Mouse (Mus musculus) kidney, embryonic 16.5 days (tissue): ENCODE data around the gene Ttc22. TPM values are rescaled to one million over a fixed set of nuclear protein-coding genes. Genes with fewer than 3 reads are reported as not detected.

Experiments used
- ATAC-seq: fragments of 200-750 bp; cut with Nextera tagmentation; 2 replicates; pipeline ENCODE4 v1.8.0; 2017; ENCODE audit warnings: moderate TSS enrichment; ENCODE audit not compliant: low FRiP score, low TSS enrichment
- H3K27ac ChIP-seq: fragments of 300-500 bp; sonication (generic); 2 replicates; pipeline ENCODE4 v1.5.1; 2014; ENCODE audit warnings: low read length
- H3K27me3 ChIP-seq: fragments of 300-500 bp; sonication (generic); 2 replicates; pipeline ENCODE4 v1.6.1; 2014; ENCODE audit warnings: low read length, control low read depth, mixed read lengths; ENCODE audit not compliant: insufficient read depth
- H3K36me3 ChIP-seq: fragments of 300-500 bp; sonication (generic); 2 replicates; pipeline ENCODE4 v1.6.1; 2014; ENCODE audit warnings: low read length, control low read depth, mixed read lengths; ENCODE audit not compliant: insufficient read depth
- H3K4me1 ChIP-seq: fragments of 300-500 bp; sonication (generic); 2 replicates; pipeline ENCODE4 v1.6.1; 2014; ENCODE audit warnings: low read length, control low read depth, mixed read lengths; ENCODE audit not compliant: insufficient read depth
- H3K4me2 ChIP-seq: fragments of 300-500 bp; sonication (generic); replicated peaks from 2 replicates; pipeline ENCODE4 v1.6.1; 2014; ENCODE audit warnings: low read depth, low read length
- H3K4me3 ChIP-seq: fragments of 300-500 bp; sonication (generic); 2 replicates; pipeline ENCODE4 v1.5.1; 2014; ENCODE audit warnings: mild to moderate bottlenecking, low read length
- H3K9ac ChIP-seq: fragments of 300-500 bp; sonication (generic); replicated peaks from 2 replicates; pipeline ENCODE4 v1.6.1; 2014; ENCODE audit warnings: low read length
- H3K9me3 ChIP-seq: fragments of 300-500 bp; sonication (generic); 2 replicates; pipeline ENCODE4 v1.6.1; 2016; ENCODE audit warnings: low read length, control low read depth
- WGBS: fragments of 180-500 bp; shearing (Covaris S2); extraction: QIAGEN DNeasy Blood & Tissue Kit; methylation state at CpG from one replicate; pipeline ENCODE4 v1.1.7; 2014; 5-methylcytosine and 5-hydroxymethylcytosine counted together
- polyA plus RNA-seq: library from polyadenylated mRNA; unstranded; fragments of >200 nt; fragmentation: Nextera tagmentation; extraction: Ambion mirVana; gene quantifications from 2 replicates; pipeline ENCODE4 v1.2.1, GENCODE M21; 2015

Ttc22 gene
- 6.7 and 7.1 TPM in 2 replicates for polyA plus RNA-seq

DNA sequence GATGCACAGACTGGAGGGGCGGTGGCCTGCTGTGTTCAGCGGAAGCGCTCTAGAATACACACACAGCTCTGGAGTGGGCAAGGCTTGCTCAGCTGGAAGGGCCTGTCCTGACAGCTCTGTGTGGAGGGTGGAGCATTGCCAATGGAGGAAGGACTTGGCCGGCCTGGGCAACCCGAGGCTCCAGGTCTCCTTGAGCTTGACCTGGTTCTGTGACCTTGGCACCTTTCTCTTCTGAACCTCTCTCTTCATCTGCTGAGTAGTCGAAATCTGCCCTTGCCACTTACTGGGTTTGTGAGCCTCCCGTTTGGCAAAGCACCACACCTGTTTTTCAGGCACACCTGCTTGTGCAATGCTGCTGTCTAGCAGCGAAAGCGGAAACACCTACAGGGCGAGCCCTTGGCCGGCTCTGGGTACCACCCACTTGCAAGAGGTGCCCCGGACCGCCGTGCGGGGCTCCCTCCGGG, at the start of gene Ttc22:
Ttc22 (plus strand) TSS at position 403 of the 464 bp plus-strand sequence.
- H3K9me3 ChIP-seq, result no peaks in the 10 kb centered on the region
- no peak within 1 kb of the TSS for H3K27ac ChIP-seq
- peaks cover 11% of the 10 kb centered on the region for H3K4me1 ChIP-seq
- no peak within 1 kb of the TSS for H3K9ac ChIP-seq
- no peak for ATAC-seq
- H3K4me3 ChIP-seq, result peak within 1 kb of the TSS; percentile 30
- no peaks in the 10 kb centered on the region for H3K36me3 ChIP-seq
- H3K4me2 ChIP-seq, result peak within 1 kb of the TSS; percentile 44
- H3K27me3 ChIP-seq, result peaks cover 32% of the 10 kb centered on the region
- 28% methylated on average over 16 of the region's 16 CpGs for WGBS

DNA sequence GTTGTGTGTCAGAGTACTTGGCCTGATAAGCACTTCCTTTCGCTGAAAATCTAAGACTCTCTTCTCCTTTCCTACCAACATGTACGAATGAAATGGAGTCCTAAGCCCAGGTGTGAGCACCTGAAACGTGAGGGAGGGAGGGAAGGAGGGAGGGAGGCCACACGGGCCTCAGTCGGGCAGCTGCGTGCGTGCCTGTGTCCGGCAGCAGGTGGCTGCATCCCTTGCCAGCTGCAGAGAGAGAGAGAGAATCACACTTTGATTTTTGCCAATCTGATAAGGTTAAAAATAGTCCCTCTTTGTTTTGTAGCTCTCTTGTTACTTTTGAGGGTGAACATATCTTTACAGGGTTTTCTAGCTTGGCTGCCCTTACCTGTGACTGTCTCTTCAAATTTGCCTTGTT, 47.2 kb upstream of the Ttc22 start:
- H3K36me3 ChIP-seq, result peaks cover 73% of the 10 kb centered on the region
- no peaks in the 10 kb centered on the region for H3K27me3 ChIP-seq
- no peak overlapping the region for H3K4me2 ChIP-seq
- H3K9me3 ChIP-seq, result no peaks in the 10 kb centered on the region
- 87% methylated on average over 8 of the region's 8 CpGs for WGBS
- ATAC-seq, result no peak
- H3K4me1 ChIP-seq, result no peaks in the 10 kb centered on the region
- H3K9ac ChIP-seq, result no peak overlapping the region
- no peak overlapping the region for H3K27ac ChIP-seq
- H3K4me3 ChIP-seq, result no peak overlapping the region

DNA sequence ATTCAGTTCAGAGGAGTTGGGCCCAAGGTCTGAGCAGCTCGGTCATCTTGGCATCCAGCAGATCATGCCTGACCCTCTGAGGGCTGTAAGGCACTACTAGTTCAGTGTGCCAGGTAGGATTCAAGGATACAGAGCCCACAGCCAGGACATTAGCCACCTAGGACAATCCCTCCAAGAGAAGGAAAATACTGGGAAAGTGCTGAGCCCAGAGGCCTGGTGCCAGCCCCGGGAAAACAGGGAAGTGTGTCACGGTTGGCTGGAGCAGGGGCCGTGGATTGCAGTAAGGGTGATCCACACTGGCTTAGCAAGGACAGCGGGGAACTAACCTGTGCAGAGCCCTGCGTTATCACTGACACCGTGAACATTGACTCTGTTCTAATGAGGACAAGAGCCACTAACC, 44.7 kb upstream of the Ttc22 start:
- no peak overlapping the region for H3K27ac ChIP-seq
- WGBS, result 54% methylated on average over 7 of the region's 7 CpGs
- no peak overlapping the region for H3K9ac ChIP-seq

DNA sequence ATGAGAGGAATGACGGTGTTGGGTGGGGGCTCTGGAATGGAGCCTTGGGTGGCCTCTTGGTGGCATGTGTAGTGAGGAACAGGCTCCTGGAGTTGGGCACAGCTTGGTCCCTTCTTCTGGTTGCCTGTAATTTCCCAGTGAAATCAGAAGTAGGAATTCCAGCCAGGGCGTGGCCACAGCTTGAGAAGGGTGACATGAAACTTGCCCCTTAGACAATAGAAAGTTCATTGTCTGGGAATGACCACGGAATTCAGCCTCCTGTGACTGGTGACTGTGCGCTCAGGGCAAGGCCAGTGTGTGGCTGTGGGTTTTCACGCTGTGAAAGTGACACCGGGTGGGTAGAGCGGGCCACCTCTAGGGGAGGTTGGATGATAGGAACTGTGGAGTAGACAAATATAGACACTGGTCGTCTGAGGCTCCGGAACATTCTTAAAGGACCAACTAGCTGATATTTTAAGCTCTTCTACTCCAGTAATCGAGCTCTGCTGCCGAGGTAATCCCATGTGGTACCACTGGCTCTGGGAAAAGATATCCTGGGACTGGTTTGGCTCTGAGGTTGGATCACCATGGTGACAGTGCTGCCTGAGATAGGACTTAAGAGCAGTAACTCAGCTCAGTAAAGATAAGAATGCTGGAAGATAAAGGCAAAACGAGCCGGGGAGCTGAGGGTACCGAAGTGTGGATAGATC, 40.9 kb upstream of the Ttc22 start:
- Histone ChIP-seq H3K27me3 (no peaks in the 10 kb centered on the region), H3K27ac (no peak overlapping the region), H3K4me1 (no peaks in the 10 kb centered on the region), H3K9me3 (no peaks in the 10 kb centered on the region), H3K4me3 (no peak overlapping the region), H3K4me2 (no peak overlapping the region), H3K36me3 (peaks cover 64% of the 10 kb centered on the region), H3K9ac (no peak overlapping the region)
- no peak for ATAC-seq
- WGBS, result 86% methylated on average over 14 of the region's 14 CpGs

More for the DNA sequence above, 44.7 kb upstream of the Ttc22 start:
- Histone ChIP-seq H3K4me1 (no peaks in the 10 kb centered on the region), H3K27me3 (no peaks in the 10 kb centered on the region), H3K36me3 (peaks cover 72% of the 10 kb centered on the region), H3K4me2 (no peak overlapping the region), H3K4me3 (no peak overlapping the region), H3K9me3 (no peaks in the 10 kb centered on the region)
- ATAC-seq, result 0 out of 2 replicates have a peak, but pooled peaks have one; percentile 28

DNA sequence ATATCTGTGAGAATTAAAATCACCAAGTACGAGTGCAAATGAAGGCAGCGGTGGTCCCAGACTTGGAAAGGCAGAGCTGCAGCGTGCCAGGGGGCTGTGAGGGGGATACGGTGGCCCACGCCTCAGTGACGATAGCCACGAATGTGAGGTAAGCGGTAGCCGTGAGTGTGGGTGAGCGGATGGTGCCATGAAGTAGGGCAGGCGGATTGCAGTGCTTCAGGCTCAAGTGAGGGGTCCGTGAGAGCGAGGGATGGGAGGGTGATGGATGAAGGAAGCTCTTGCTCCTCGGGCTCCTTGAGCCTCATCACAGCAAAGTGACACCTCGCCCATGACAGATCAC, 40.4 kb upstream of the Ttc22 start:
- no peaks in the 10 kb centered on the region for H3K9me3 ChIP-seq
- WGBS, result 85% methylated on average over 15 of the region's 15 CpGs
- H3K4me3 ChIP-seq, result no peak overlapping the region
- no peaks in the 10 kb centered on the region for H3K4me1 ChIP-seq
- H3K36me3 ChIP-seq, result peaks cover 62% of the 10 kb centered on the region
- H3K27ac ChIP-seq, result no peak overlapping the region
- H3K27me3 ChIP-seq, result no peaks in the 10 kb centered on the region
- ATAC-seq, result no peak
- H3K9ac ChIP-seq, result no peak overlapping the region
- H3K4me2 ChIP-seq, result no peak overlapping the region

DNA sequence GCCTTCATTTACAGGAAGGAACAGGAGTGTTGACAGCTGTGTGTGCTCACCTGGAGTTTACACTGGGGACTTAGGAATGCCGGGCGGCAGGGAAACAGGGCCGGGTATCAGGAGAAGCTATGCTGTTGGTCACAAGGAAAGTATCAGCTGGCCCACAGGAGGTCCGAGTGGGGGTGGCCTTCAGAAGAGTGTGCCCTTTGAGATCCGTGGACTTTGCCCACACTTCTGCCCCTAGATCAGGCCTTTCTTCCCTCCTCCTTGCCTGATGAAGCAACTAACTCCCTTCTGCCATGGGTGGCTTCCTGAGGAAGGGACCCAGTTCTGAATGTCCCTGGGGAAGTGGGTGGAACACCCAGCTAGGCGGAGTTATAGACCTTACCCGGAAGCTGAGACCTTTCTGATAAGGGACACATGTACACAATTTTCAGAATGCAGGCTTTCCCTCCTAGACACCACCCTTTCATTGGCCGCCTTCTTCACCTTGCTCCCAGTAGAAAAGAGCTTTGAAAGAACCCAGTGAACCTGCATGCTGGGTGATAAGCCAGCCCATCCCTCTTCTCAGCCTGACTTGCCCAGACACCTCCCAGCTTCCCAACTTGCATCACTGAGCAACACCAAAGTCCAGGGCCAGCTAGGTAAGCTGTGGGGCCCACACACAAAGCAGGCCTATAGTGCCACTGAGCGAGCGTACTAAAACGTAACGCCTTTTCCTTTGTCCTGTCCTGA, 39.6 kb upstream of the Ttc22 start:
- no peaks in the 10 kb centered on the region for H3K4me1 ChIP-seq
- no peak overlapping the region for H3K4me2 ChIP-seq
- WGBS, result 81% methylated on average over 12 of the region's 12 CpGs
- ATAC-seq, result peak; percentile 61
- H3K9me3 ChIP-seq, result no peaks in the 10 kb centered on the region
- H3K4me3 ChIP-seq, result no peak overlapping the region
- no peaks in the 10 kb centered on the region for H3K27me3 ChIP-seq
- 0 out of 2 replicates have a peak overlapping the region, but pooled peaks have one; percentile 8 for H3K27ac ChIP-seq
- H3K36me3 ChIP-seq, result peaks cover 67% of the 10 kb centered on the region
- H3K9ac ChIP-seq, result no peak overlapping the region

DNA sequence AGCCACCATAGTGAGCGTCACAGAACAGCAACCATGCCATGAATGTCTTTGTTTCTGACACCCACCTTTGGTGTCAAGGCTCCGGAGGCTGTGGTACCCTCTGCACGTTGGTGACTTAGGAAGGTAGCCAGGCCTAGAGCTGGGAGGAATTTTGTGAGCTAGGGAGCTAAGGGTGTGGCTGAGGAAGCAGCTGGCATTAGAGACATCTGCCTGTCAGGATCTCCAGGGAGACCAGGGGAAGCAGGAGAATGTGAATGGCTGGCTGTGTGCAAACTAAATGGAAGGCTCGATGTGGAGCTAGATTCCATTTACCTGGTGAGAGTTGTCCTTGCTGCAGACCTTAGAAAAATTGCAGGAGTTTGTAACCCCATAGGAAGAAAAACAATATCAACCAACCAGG, 37.6 kb upstream of the Ttc22 start:
- 91% methylated on average over 4 of the region's 4 CpGs for WGBS
- ATAC-seq, result no peak
- H3K36me3 ChIP-seq, result peaks cover 66% of the 10 kb centered on the region

DNA sequence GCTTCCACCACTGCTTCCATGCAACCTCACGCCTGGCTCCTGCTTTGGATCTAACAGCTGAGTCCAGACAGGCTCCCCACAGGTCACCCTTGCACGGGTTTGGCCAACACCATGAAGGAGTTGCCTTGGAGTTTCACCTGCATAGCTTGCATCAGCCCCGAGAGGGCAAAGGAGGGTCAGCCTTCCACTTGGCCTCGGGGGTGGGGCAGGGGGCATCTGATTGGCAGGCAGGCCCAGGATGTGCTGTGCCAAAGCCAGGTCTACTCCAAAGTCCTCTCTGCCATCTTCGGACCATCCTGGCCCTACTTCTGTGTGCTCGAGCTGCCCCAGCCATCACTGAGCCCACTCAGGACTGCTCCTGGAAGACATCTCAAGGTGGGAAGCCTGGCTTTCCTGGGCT, 35.2 kb upstream of the Ttc22 start:
- ATAC-seq, result no peak
- Histone ChIP-seq H3K4me3 (no peak overlapping the region), H3K36me3 (peaks cover 48% of the 10 kb centered on the region), H3K4me2 (no peak overlapping the region), H3K27me3 (no peaks in the 10 kb centered on the region), H3K9me3 (no peaks in the 10 kb centered on the region), H3K4me1 (no peaks in the 10 kb centered on the region), H3K9ac (no peak overlapping the region), H3K27ac (no peak overlapping the region)
- WGBS, result 84% methylated on average over 6 of the region's 6 CpGs

More for the DNA sequence above, 37.6 kb upstream of the Ttc22 start:
- Histone ChIP-seq H3K9ac (no peak overlapping the region), H3K4me3 (no peak overlapping the region), H3K27me3 (no peaks in the 10 kb centered on the region), H3K9me3 (no peaks in the 10 kb centered on the region), H3K4me2 (no peak overlapping the region), H3K4me1 (no peaks in the 10 kb centered on the region), H3K27ac (no peak overlapping the region)

DNA sequence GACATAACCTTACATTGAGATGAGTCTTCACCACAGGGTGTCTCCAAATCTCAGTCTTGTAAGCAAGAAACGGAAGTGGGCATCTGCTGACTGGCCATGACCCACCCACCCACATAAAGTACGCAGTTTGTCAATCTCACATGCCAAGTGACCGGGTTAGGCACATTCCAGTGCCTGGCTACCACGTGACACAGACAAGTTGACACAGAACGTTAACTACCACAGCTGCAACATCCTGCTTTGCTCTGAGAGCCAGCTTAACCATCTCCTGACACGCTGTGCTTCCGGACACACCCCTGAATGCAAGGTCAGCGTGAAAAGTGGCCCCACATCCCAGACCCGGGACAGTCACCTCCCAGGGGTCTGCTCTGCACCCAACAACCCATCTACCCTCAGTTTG, 32.1 kb upstream of the Ttc22 start:
- Histone ChIP-seq H3K4me1 (no peaks in the 10 kb centered on the region), H3K36me3 (peaks cover 32% of the 10 kb centered on the region), H3K4me3 (no peak overlapping the region), H3K9ac (no peak overlapping the region), H3K9me3 (no peaks in the 10 kb centered on the region), H3K4me2 (no peak overlapping the region), H3K27ac (no peak overlapping the region), H3K27me3 (no peaks in the 10 kb centered on the region)
- ATAC-seq, result no peak
- 57% methylated on average over 9 of the region's 9 CpGs for WGBS

DNA sequence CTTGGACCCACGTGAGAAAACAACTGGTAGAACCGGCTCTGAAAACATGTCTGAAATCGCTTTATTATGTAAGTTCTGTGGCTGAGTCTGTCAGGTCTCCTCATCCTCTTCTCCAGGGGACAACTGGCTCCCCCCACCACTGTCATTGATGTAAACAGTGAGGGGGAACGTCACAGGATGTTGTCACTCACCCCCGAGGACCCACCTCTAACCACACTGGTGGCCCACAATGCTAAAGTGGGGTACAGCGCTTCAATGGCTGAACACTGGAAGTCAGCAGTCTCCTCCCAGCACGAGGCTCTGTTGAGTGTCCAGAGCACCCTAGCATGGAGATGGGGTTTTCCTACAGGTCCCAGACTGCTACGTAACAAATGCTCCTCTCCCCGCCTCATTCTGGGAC, 31.4 kb upstream of the Ttc22 start:
- Histone ChIP-seq H3K4me1 (no peaks in the 10 kb centered on the region), H3K27ac (no peak overlapping the region), H3K9me3 (no peaks in the 10 kb centered on the region), H3K27me3 (no peaks in the 10 kb centered on the region), H3K9ac (no peak overlapping the region), H3K4me2 (no peak overlapping the region), H3K36me3 (peaks cover 26% of the 10 kb centered on the region), H3K4me3 (no peak overlapping the region)
- WGBS, result 90% methylated on average over 9 of the region's 9 CpGs
- ATAC-seq, result no peak
